Mouse (Mus musculus) heart, postnatal 0 days (tissue): ENCODE measurements around the gene Nudt3.
A peak's percentile ranks its signal among the peaks of the same experiment; 100 is the strongest.

Experiments used
- CTCF ChIP-seq: IDR thresholded peaks from 2 replicates; pipeline ENCODE4 v1.5.1; 2016; ENCODE audit warnings: antibody characterized with exemption, control low read depth, low read depth
- EP300 ChIP-seq: IDR thresholded peaks from 2 replicates; pipeline ENCODE4 v1.6.1; 2016; ENCODE audit warnings: antibody characterized with exemption, low read depth

GRCm38 (mm10) chr17:27634871-27635574 is 11.7 kb upstream of the Nudt3 start, which contains the start of gene RPS10-NUDT3:
- TF ChIP-seq EP300: peak; percentile 72
- TF ChIP-seq CTCF: no peak
